9 mouse cellular contexts compared by ENCODE assay signal in genomic region chr6:83161442-83161841, GRCm38 (mm10). TPM values are rescaled to one million over a fixed set of nuclear protein-coding genes. Genes with fewer than 3 reads are reported as not detected.
A peak's percentile ranks its signal among the peaks of the same experiment; 100 is the strongest.
DNase-seq lines count a peak whose midpoint lies in the region; ATAC-seq and TF ChIP-seq lines count a peak whose summit lies in the region.
"Had no signal": no experiment of that assay in that cellular context is flagged by ENCODE, and none has a peak within 500 bp of the region (broad histone marks: within the 10 kb centered on the region; RNA-seq: fewer than 3 reads in every experiment).

No protein-coding gene starts in this region.

- peak overlapping the region; percentile 53 for H3K4me3 ChIP-seq in heart, embryonic 13.5 days
- H3K4me3 ChIP-seq in heart, adult 2 months = no peak overlapping the region
- peak overlapping the region; percentile 58 to 67 for H3K4me3 ChIP-seq in ES-E14 (ENCODE audit: insufficient read depth in 1 of 2, low read depth in 1 of 2, low read length in 2 of 2, poor library complexity in 1 of 2, severe bottlenecking in 1 of 2)
- H3K4me3 ChIP-seq in hindbrain, embryonic 11.5 days (ENCODE audit: low read depth, low read length) = peak overlapping the region; percentile 25
- H3K4me3 ChIP-seq in liver, embryonic 16.5 days (ENCODE audit: low read depth, low read length) = peak overlapping the region; percentile 50

- DNase-seq in heart, adult 2 months = no peak
- no peak for DNase-seq in ES-E14 (ENCODE audit: low read depth, low spot score)
- DNase-seq in hindbrain, embryonic 11.5 days (ENCODE audit: low spot score) = peak; percentile 35
- no peak for DNase-seq in MN1 (ENCODE audit: low spot score)
- no peak for DNase-seq in cerebellum, adult 11 months
- DNase-seq: lung, postnatal 4 days had no signal

- TF ChIP-seq CTCF in heart, adult 2 months (IDR thresholded peaks at IDR 0.05) = no peak

- in situ Hi-C loops in ES-E14 (cut with MboI; ENCODE audit: low sequenced_read_pairs in 2 of 2, unreplicated experiment in 2 of 2) = loop anchor here in 1 of 2 experiments (5.0 kb wide), 1 partner anchor 116 kb away; no protein-coding TSS in a partner anchor

- WGBS in heart, embryonic 13.5 days = 6% methylated on average over 19 of the region's 19 CpGs
- WGBS in heart, adult 2 months = 33% methylated on average over 19 of the region's 19 CpGs
- 9% methylated on average over 19 of the region's 19 CpGs for WGBS in hindbrain, embryonic 11.5 days
- WGBS in liver, embryonic 16.5 days (ENCODE audit: insufficient replicate concordance) = 7% methylated on average over 19 of the region's 19 CpGs

- H3K79me2 ChIP-seq in heart, adult 2 months (replicated peaks; ENCODE audit: control insufficient read depth, insufficient read depth, low read length) = 0 out of 2 replicates have a peak, but pooled peaks cover 2% of the 10 kb centered on the region

- TF ChIP-seq EP300 in heart, adult 2 months (IDR thresholded peaks at IDR 0.05; ENCODE audit: insufficient read depth, low read depth, low read length) = no peak

- H3K4me2 ChIP-seq in heart, embryonic 13.5 days = peak overlapping the region; percentile 78
- peak overlapping the region; percentile 39 for H3K4me2 ChIP-seq in hindbrain, embryonic 11.5 days (replicated peaks; ENCODE audit: low read depth, low read length)
- H3K4me2 ChIP-seq in liver, embryonic 16.5 days (ENCODE audit: low read depth, low read length) = peak overlapping the region; percentile 67

- ATAC-seq in heart, embryonic 13.5 days (ENCODE audit: extremely low read depth, insufficient number of reproducible peaks, low FRiP score, low TSS enrichment) = no peak
- no peak for ATAC-seq in hindbrain, embryonic 11.5 days (ENCODE audit: low FRiP score)
- ATAC-seq in liver, embryonic 16.5 days (ENCODE audit: low read depth) = no peak
- ATAC-seq in frontal cortex, adult (ENCODE audit: low TSS enrichment) = no peak

- H3K27ac ChIP-seq in heart, embryonic 13.5 days (replicated peaks) = no peak overlapping the region
- no peak overlapping the region for H3K27ac ChIP-seq in heart, adult 2 months
- no peak overlapping the region for H3K27ac ChIP-seq in ES-E14 (ENCODE audit: insufficient read depth, low read depth, low read length, poor library complexity, severe bottlenecking)
- H3K27ac ChIP-seq in hindbrain, embryonic 11.5 days (ENCODE audit: low read depth, low read length) = no peak overlapping the region
- no peak overlapping the region for H3K27ac ChIP-seq in liver, embryonic 16.5 days (ENCODE audit: low read length)

- peaks cover 26% of the 10 kb centered on the region for H3K4me1 ChIP-seq in heart, embryonic 13.5 days
- H3K4me1 ChIP-seq in heart, adult 2 months (ENCODE audit: control insufficient read depth, insufficient read depth, low read length) = peaks cover 3% of the 10 kb centered on the region; the same call in 1 of the 2 replicates
- H3K4me1 ChIP-seq in ES-E14 (ENCODE audit: control insufficient read depth in 2 of 2, insufficient read depth in 2 of 2, low read length in 2 of 2, poor library complexity in 1 of 2) = no peaks in the 10 kb centered on the region
- peaks cover 6% of the 10 kb centered on the region; the same call in 1 of the 2 replicates for H3K4me1 ChIP-seq in hindbrain, embryonic 11.5 days (replicated peaks; ENCODE audit: control insufficient read depth, insufficient read depth, low read length)
- H3K4me1 ChIP-seq in liver, embryonic 16.5 days (ENCODE audit: control insufficient read depth, low read depth, low read length) = peaks cover 15% of the 10 kb centered on the region

- intact Hi-C loops in heart, adult 2 months (cut with DNase I) = loop anchor here (2.0 kb wide), 1 partner anchor 165 kb away; no protein-coding TSS in a partner anchor

- H3K27me3 ChIP-seq in heart, embryonic 13.5 days (replicated peaks) = peaks cover 39% of the 10 kb centered on the region
- H3K27me3 ChIP-seq in heart, adult 2 months (ENCODE audit: control insufficient read depth, insufficient read depth, low read length) = peaks cover 2% of the 10 kb centered on the region; the same call in 1 of the 2 replicates
- peaks cover 31% of the 10 kb centered on the region for H3K27me3 ChIP-seq in hindbrain, embryonic 11.5 days (ENCODE audit: control insufficient read depth, insufficient read depth, low read length)
- H3K27me3 ChIP-seq in liver, embryonic 16.5 days (ENCODE audit: control insufficient read depth, insufficient read depth, low read depth, low read length) = peaks cover 33% of the 10 kb centered on the region

- H3K36me3 ChIP-seq in heart, embryonic 13.5 days = no peaks in the 10 kb centered on the region
- H3K36me3 ChIP-seq in heart, adult 2 months (ENCODE audit: control insufficient read depth, insufficient read depth, low read length) = no peaks in the 10 kb centered on the region
- H3K36me3 ChIP-seq in ES-E14 (ENCODE audit: control insufficient read depth, insufficient read depth, low read length, poor library complexity, severe bottlenecking) = no peaks in the 10 kb centered on the region
- no peaks in the 10 kb centered on the region for H3K36me3 ChIP-seq in hindbrain, embryonic 11.5 days (ENCODE audit: control insufficient read depth, insufficient read depth, low read length)
- H3K36me3 ChIP-seq in liver, embryonic 16.5 days (ENCODE audit: control insufficient read depth, insufficient read depth) = no peaks in the 10 kb centered on the region

- TF ChIP-seq POLR2A in heart, adult 2 months (IDR thresholded peaks at IDR 0.05; ENCODE audit: insufficient read depth, low read depth, low read length) = no peak

- H3K9me3 ChIP-seq in heart, embryonic 13.5 days = no peaks in the 10 kb centered on the region
- H3K9me3 ChIP-seq in ES-E14 (ENCODE audit: control insufficient read depth, insufficient read depth, low read depth, low read length) = no peaks in the 10 kb centered on the region
- H3K9me3 ChIP-seq in hindbrain, embryonic 11.5 days (ENCODE audit: control insufficient read depth, low read length) = no peaks in the 10 kb centered on the region
- H3K9me3 ChIP-seq in liver, embryonic 16.5 days (replicated peaks; ENCODE audit: control insufficient read depth, low read length) = no peaks in the 10 kb centered on the region

- H3K9ac ChIP-seq in heart, embryonic 13.5 days = peak overlapping the region; percentile 73
- no peak overlapping the region for H3K9ac ChIP-seq in heart, adult 2 months (ENCODE audit: low read depth, low read length)
- H3K9ac ChIP-seq in ES-E14 (ENCODE audit: insufficient read depth, low read depth, low read length, poor library complexity, severe bottlenecking) = peak overlapping the region; percentile 54; the same call in 1 of the 2 replicates
- H3K9ac ChIP-seq in hindbrain, embryonic 11.5 days (ENCODE audit: low read depth, low read length) = peak overlapping the region; percentile 23; the same call in 1 of the 2 replicates
- H3K9ac ChIP-seq in liver, embryonic 16.5 days (ENCODE audit: low read depth, low read length) = no peak overlapping the region

TF ChIP-seq in ES-E14, 5 proteins besides CTCF, POLR2A, EP300 and RAD21:
- no peak for TF ChIP-seq ZC3H11A (IDR thresholded peaks at IDR 0.05; ENCODE audit: borderline replicate concordance, low read depth, low read length)
- no peak for TF ChIP-seq CHD2 (IDR thresholded peaks at IDR 0.05; ENCODE audit: low read depth, low read length)
- TF ChIP-seq HCFC1 (IDR thresholded peaks at IDR 0.05; ENCODE audit: borderline replicate concordance, insufficient read depth, low read length) = no peak
- no peak for TF ChIP-seq MAFK (IDR thresholded peaks at IDR 0.05; ENCODE audit: insufficient read depth, low read depth, low read length)
- TF ChIP-seq ZNF384 (IDR thresholded peaks at IDR 0.05; ENCODE audit: low read depth, low read length) = no peak

RNA-seq across cellular contexts. Expression of gene Dctn1, which starts 4.3 kb away (rescaled TPM):
- 62.3 and 65.9 TPM in 2 replicates for polyA plus RNA-seq in heart, embryonic 13.5 days (2015; fragmentation: Nextera tagmentation; extraction: Ambion mirVana)
- total RNA-seq in heart, adult 2 months (2021) = 100 to 1,000 TPM; 125 to 141 TPM
- 84.2 and 89.1 TPM in 2 replicates for polyA plus RNA-seq in heart, adult 2 months (2012; rRNA removed)
- 40.6 and 41.7 TPM in 2 replicates for total RNA-seq in ES-E14 (2012; rRNA removed)
- 75.1 and 81.6 TPM in 2 replicates for polyA plus RNA-seq in hindbrain, embryonic 11.5 days (2014; fragmentation: Nextera tagmentation; extraction: Ambion mirVana)
- polyA plus RNA-seq in liver, embryonic 16.5 days (2015; fragmentation: Nextera tagmentation; extraction: Ambion mirVana) = 23.0 and 26.9 TPM in 2 replicates

RNA-seq across cellular contexts. Expression of gene 1700003E16Rik, which starts 5.2 kb away (rescaled TPM):
- polyA plus RNA-seq in heart, embryonic 13.5 days (2015; fragmentation: Nextera tagmentation; extraction: Ambion mirVana) = 0.55 and 0.64 TPM in 2 replicates
- under 1 TPM; 0.10 to 0.25 TPM for total RNA-seq in heart, adult 2 months (2021)
- polyA plus RNA-seq in heart, adult 2 months (2012; rRNA removed) = 0.53 and 0.57 TPM in 2 replicates
- total RNA-seq in ES-E14 (2012; rRNA removed) = 0.31 and 0.53 TPM in 2 replicates
- 3.7 TPM in 2 replicates for polyA plus RNA-seq in hindbrain, embryonic 11.5 days (2014; fragmentation: Nextera tagmentation; extraction: Ambion mirVana)
- 0.15 and 0.30 TPM in 2 replicates for polyA plus RNA-seq in liver, embryonic 16.5 days (2015; fragmentation: Nextera tagmentation; extraction: Ambion mirVana)

RNA-seq across cellular contexts. Expression of gene Wdr54, which starts 5.2 kb away (rescaled TPM):
- 7.0 and 7.5 TPM in 2 replicates for polyA plus RNA-seq in heart, embryonic 13.5 days (2015; fragmentation: Nextera tagmentation; extraction: Ambion mirVana)
- 1 to 10 TPM in 1 of 2 experiments, under 1 TPM in 1; 0.89 to 1.3 TPM for total RNA-seq in heart, adult 2 months (2021)
- polyA plus RNA-seq in heart, adult 2 months (2012; rRNA removed) = 2.1 and 2.7 TPM in 2 replicates
- total RNA-seq in ES-E14 (2012; rRNA removed) = 3.7 and 4.3 TPM in 2 replicates
- polyA plus RNA-seq in hindbrain, embryonic 11.5 days (2014; fragmentation: Nextera tagmentation; extraction: Ambion mirVana) = 12.3 and 13.8 TPM in 2 replicates
- 0.39 and 0.85 TPM in 2 replicates for polyA plus RNA-seq in liver, embryonic 16.5 days (2015; fragmentation: Nextera tagmentation; extraction: Ambion mirVana)

RNA-seq across cellular contexts. Expression of gene Rtkn, which starts 26.2 kb away (rescaled TPM):
- polyA plus RNA-seq in heart, embryonic 13.5 days (2015; fragmentation: Nextera tagmentation; extraction: Ambion mirVana) = 19.5 and 21.6 TPM in 2 replicates
- 1 to 10 TPM; 5.2 to 6.7 TPM for total RNA-seq in heart, adult 2 months (2021)
- 18.6 and 27.7 TPM in 2 replicates for polyA plus RNA-seq in heart, adult 2 months (2012; rRNA removed)
- total RNA-seq in ES-E14 (2012; rRNA removed) = 20.0 and 32.4 TPM in 2 replicates
- polyA plus RNA-seq in hindbrain, embryonic 11.5 days (2014; fragmentation: Nextera tagmentation; extraction: Ambion mirVana) = 17.7 and 18.3 TPM in 2 replicates
- 16.1 and 16.4 TPM in 2 replicates for polyA plus RNA-seq in liver, embryonic 16.5 days (2015; fragmentation: Nextera tagmentation; extraction: Ambion mirVana)

RNA-seq across cellular contexts. Expression of gene Ino80b, which starts 36.2 kb away (rescaled TPM):
- 8.2 and 8.7 TPM in 2 replicates for polyA plus RNA-seq in heart, embryonic 13.5 days (2015; fragmentation: Nextera tagmentation; extraction: Ambion mirVana)
- 10 to 100 TPM; 13.1 to 15.1 TPM for total RNA-seq in heart, adult 2 months (2021)
- polyA plus RNA-seq in heart, adult 2 months (2012; rRNA removed) = 5.5 and 9.5 TPM in 2 replicates
- total RNA-seq in ES-E14 (2012; rRNA removed) = 19.2 and 21.2 TPM in 2 replicates
- polyA plus RNA-seq in hindbrain, embryonic 11.5 days (2014; fragmentation: Nextera tagmentation; extraction: Ambion mirVana) = 18.5 and 21.3 TPM in 2 replicates
- 4.1 and 5.2 TPM in 2 replicates for polyA plus RNA-seq in liver, embryonic 16.5 days (2015; fragmentation: Nextera tagmentation; extraction: Ambion mirVana)

Comparison
In these comparisons a context has a peak if more than half of its experiments do, and no peak if none do; other contexts are left out.
1. H3K9ac ChIP-seq: peak in heart, embryonic 13.5 days (single experiment), ES-E14 (single experiment) and hindbrain, embryonic 11.5 days (single experiment); none in heart, adult 2 months (single experiment) and liver, embryonic 16.5 days (single experiment).
2. Peak in every context shown above with its lines, with median percentiles within 50 percentile points of each other: H3K4me2 ChIP-seq.